Mouse (Mus musculus) cerebellum, postnatal 4 days (tissue): ENCODE measurements around the gene Bzw1.

Source experiments
- DNase-seq, 2 experiments: peaks; one replicate each; pipeline ENCODE4 v3.0.0; 2022; ENCODE audit warnings: low spot score in 2 of 2, mixed read lengths in 1 of 2

Bzw1 gene

GRCm38 (mm10) chr1:58396179-58396578, 3.5 kb downstream of the Bzw1 start:
- DNase-seq, result no peak

DNA sequence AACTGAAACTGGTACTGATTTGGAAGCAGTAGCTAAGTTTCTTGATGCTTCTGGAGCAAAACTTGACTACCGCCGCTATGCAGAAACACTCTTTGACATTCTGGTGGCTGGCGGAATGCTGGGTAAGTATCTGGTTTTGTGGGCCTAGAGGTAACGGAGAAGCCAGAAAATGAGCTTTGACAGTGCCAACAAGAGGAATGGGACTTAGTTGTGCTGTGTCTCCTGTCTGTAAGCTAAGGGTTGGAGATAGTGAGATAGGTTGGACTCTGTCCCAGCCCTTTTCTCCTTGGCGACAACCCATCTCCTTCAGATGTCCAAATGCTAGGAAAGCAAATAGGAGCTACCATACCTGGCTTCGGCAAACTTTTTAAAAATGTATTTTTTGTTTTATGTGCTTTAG, 5.0 kb downstream of the Bzw1 start:
- no peak for DNase-seq

- no peak for DNase-seq
These were observed 8.7 kb downstream of the Bzw1 start for GRCm38 (mm10) chr1:58401396-58401795.

DNA sequence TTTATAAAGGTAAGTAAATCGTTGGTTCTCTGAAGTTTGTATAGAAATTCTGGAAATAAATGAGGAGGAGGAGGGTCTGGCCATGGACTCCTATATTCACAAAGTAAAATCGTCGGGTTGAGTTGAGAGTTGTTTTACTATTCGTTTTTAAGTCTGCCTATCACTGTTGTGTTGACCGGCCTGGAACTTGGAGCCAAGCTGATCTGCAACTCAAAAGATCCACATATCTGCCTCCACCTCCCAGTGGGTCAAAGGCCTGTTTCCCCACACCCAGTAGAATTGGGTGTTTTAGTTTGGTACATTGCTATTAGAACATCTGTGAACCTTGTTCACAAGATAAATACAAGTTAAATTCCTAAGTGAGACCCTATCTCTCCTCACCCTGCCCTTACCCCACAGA, 11.0 kb downstream of the Bzw1 start:
- DNase-seq, result no peak

- no peak for DNase-seq
These were observed 14.6 kb downstream of the Bzw1 start for GRCm38 (mm10) chr1:58407321-58407720.

- no peak for DNase-seq
These were observed 15.4 kb downstream of the Bzw1 start for GRCm38 (mm10) chr1:58408141-58408540.

DNA sequence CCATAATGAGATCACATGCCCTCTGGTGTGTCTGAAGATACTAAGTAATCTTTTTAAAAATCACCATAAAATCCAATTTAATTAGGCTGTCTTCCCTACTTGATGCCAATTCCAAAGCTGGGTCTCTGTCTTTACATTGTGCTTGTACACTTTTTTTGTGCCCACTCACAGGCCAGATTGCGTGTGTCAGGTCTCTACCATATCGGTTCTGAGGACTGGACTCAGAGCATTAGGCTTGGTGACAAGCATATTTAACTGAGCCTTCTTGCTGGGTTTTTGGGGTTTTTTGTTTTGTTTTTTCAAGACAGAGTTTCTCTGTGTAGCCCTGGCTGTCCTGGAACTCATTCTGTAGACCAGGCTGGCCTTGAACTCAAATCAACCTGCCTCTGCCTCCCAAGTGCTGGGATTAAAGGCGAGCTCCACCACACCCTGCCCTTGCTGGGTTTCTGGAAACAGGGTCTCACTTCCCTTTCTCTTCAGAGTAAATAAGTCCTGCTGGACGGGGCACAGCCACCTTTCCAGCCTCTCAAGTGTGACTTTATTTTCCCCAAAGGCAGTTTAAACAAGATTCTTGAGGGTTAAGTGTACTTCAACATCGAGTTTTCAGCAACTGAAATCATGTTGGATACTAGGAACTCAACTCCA, 17.0 kb downstream of the Bzw1 start:
- DNase-seq, result no peak

DNA sequence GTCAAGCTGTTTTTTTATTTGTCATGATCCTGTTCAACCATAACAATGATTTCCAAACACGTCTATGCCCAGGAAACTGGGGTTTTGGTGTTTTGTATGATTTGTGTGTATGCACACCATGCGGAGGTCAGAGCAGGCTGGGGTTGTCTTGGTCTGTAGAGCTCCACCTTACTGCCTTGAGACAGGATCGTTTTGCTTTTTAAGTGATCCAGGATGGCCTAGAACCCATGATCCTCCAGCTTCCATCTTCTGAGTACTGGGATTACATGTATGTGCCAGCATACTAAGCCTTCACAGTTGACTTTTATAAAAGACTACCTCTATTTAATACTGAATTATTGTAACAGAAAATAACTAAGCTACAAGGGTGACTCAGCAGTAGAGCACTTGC, 17.5 kb downstream of the Bzw1 start:
- DNase-seq, result no peak

DNA sequence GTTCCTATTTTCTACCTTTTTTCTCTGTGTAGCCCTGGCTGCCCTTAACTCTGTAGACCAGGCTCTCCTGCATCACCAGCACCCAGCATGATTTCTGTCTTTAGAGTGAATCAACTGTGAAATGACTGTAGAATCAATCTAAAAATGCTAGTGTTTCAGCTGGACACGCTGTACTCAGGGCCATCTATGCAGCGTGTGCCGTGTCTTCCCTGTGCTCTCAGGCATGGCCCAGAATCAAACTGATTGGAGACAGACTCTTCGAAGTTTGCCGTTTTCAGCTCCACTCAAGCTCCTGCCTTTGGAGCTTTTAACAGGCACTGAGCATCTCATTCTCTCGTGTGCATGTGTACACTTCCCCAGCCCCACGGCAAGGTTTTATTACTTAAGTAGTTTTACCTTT, 18.1 kb downstream of the Bzw1 start:
- DNase-seq, result no peak

- DNase-seq, result no peak
These were observed 22.7 kb downstream of the Bzw1 start for GRCm38 (mm10) chr1:58415442-58415841.

DNA sequence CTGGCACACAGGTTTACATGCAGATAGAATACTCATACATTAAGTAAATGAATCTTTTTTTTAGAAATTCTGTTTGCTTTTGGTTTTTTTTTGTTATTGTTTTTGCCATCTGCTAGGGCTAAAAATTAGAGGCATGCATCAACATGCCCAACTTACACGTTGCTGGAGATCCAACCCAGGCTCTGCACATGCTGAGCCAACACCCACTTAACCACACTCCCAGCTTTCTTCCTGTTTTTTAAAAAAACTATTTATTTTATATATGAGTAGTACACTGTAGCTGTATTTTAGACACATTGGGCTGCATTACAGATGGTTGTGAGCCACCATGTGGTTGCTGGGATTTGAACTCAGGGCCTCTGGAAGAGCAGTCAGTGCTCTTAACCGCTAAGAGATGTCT, 23.4 kb downstream of the Bzw1 start:
- no peak for DNase-seq

DNA sequence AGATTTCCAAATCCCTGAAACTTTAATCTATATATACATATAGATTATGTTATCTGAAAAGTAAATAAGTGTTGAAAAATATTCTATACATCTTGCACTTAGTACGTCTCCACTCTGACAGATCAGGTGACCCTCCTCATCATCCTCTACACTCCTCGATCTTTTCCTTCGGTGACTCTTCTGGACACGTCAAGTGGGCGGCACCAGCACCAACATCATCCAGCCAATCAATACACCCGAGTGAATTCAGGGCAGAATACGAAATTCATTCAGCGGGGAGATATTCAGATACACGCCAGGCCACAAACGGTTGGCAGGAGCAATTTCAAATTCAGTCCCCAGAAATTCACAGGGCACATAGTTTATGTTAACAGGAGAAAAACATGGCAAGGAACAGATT, 27.3 kb downstream of the Bzw1 start:
- no peak for DNase-seq

GRCm38 (mm10) chr1:58420961-58421360, 28.3 kb downstream of the Bzw1 start:
- no peak for DNase-seq

DNA sequence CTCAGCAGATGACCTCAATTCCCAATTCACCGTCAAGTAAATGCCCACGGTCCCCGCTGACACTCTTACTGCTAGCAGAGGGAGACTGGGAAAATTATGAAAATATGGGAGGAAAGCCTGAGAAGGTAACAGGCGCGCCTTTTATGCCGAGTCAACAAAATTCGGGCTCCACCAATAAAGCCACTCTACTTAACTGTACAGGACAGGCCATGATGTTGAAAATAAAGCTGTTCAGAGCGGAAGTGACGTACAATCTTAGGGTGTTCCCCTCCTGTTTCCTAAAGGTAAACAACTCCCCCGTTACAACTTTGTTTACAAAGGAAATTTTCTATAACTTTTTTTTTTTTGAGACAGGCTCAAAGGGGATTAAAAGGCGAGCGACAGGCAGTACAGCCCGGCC, 30.2 kb downstream of the Bzw1 start:
- no peak for DNase-seq

- DNase-seq, result peak; percentile 93 to 99
These were observed 30.9 kb downstream of the Bzw1 start, which contains the start of gene Clk1 for GRCm38 (mm10) chr1:58423371-58424248. TSS of gene Clk1 (minus strand) at chr1:58424066.

DNA sequence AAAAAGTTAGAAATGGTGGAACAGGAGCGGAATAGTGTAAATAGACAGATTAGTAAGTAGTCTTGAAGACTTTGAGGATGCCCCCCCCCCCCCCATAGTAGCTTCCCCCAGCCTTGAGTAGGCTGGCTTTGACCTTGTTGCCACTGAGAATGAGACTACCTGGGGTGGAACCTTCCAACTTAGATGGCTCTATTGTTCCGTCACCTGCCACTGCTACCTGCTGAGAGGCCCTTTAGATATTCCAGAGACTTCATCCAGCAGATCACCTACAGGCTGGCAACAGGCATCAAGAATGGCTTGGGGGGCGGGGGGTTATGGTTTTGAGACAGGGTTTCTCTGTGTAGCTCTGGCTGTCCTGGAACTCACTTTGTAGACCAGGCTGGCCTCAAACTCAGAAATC, 31.9 kb downstream of the Bzw1 start:
- no peak for DNase-seq

GRCm38 (mm10) chr1:58444691-58445090, 52.0 kb downstream of the Bzw1 start:
- no peak for DNase-seq

DNA sequence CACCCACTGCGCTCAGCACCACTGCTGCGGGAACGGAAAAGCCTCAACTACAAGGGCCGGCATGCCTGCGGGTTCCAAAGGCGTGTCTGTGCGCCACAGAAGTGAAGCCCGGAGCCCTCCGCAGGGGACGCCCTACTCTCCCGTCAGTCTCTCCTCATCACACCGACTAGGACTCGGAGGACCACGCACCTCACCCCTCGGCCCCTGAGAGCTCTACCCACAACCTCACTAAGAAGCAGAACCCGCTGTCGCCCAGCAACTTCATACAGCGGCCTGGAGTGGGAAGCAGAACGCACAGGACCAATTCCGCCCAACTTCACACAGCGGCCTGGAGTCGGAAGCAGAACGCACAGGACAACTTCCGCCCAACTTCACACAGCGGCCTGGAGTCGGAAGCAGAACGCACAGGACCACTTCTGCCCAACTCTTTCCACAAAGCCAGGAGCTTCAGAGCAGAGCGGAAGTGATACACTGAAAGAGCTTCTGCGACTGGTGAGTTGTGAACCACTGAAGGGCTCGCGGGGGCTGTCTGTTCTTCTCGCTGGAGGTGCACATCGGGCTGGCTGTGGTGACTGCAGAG, 52.5 kb downstream of the Bzw1 start, which contains the start of the genes Nif3l1 and Ppil3:
Gene Nif3l1, plus strand, starts transcription at position 9 of the 580 bp plus-strand sequence.
Gene Ppil3, minus strand, starts transcription at position 344 of the 580 bp plus-strand sequence.
- DNase-seq, result peak; percentile 67 to 75

- no peak for DNase-seq
These were observed 53.2 kb downstream of the Bzw1 start for GRCm38 (mm10) chr1:58445861-58446260.

- DNase-seq, result no peak
These were observed 55.1 kb downstream of the Bzw1 start for GRCm38 (mm10) chr1:58447766-58448165.

GRCm38 (mm10) chr1:58448396-58448795, 55.7 kb downstream of the Bzw1 start:
- DNase-seq, result no peak

GRCm38 (mm10) chr1:58454316-58454715, 61.6 kb downstream of the Bzw1 start:
- DNase-seq, result no peak
